Comparison of ENCODE assay signal across 21 mouse cellular contexts in genomic region chr9:54583712-54584111, GRCm38 (mm10). TPM values are rescaled to one million over a fixed set of nuclear protein-coding genes. Genes with fewer than 3 reads are reported as not detected.
"Had no signal": no experiment of that assay in that cellular context is flagged by ENCODE, and none has a peak within 500 bp of the region (broad histone marks: within the 10 kb centered on the region; RNA-seq: fewer than 3 reads in every experiment).

No protein-coding gene starts in this region.

- H3K4me3 ChIP-seq: left cerebral cortex, adult 2 months; limb, embryonic 15.5 days; megakaryocyte, embryonic 14.5 days; midbrain, embryonic 12.5 days had no signal

- ATAC-seq: inflammation-experienced regulatory T-cells, adult 6 months had no signal

- H3K27me3 ChIP-seq: limb, embryonic 15.5 days; midbrain, embryonic 12.5 days had no signal

- H3K36me3 ChIP-seq: limb, embryonic 15.5 days; midbrain, embryonic 12.5 days had no signal

- H3K4me2 ChIP-seq: limb, embryonic 15.5 days; lung, embryonic 14.5 days; midbrain, embryonic 12.5 days had no signal

- H3K27ac ChIP-seq: kidney, postnatal 0 days; left cerebral cortex, adult 2 months; limb, embryonic 15.5 days; midbrain, embryonic 12.5 days had no signal

- DNase-seq: kidney, adult 11 months; kidney, adult 9 months; kidney, postnatal 4 days; lung, embryonic 14.5 days; lung, postnatal 10 days; lung, postnatal 4 days; right cerebral cortex, adult 18-20 months; right cerebral cortex, postnatal 25 days; thymus, postnatal 36 days had no signal

- H3K9ac ChIP-seq: limb, embryonic 15.5 days; lung, embryonic 14.5 days; midbrain, embryonic 12.5 days had no signal

- H3K9me3 ChIP-seq: limb, embryonic 15.5 days; midbrain, embryonic 12.5 days had no signal

RNA-seq across cellular contexts. Expression of gene Sh2d7, which starts 44.9 kb away (rescaled TPM):
- total RNA-seq: layer of hippocampus, adult 8-10 months; left cerebral cortex, postnatal 25 days; midbrain, postnatal 0 days had no signal
- polyA plus RNA-seq: inflammation-experienced regulatory T-cells, adult 6 months; kidney, postnatal 0 days; limb, embryonic 11.5 days; limb, embryonic 15.5 days; lung, embryonic 14.5 days; neural tube, embryonic 14.5 days; stomach, embryonic 16.5 days had no signal
